Mouse (Mus musculus) kidney, postnatal 10 days (tissue): ENCODE results near the gene S100a10.
A peak's percentile ranks its signal among the peaks of the same experiment; 100 is the strongest.

Source experiments
- DNase-seq: peaks from one replicate; pipeline ENCODE4 v3.0.0; 2021; ENCODE audit warnings: mixed read lengths

Gene S100a10

GRCm38 (mm10) chr3:93547749-93548540 is 6.9 kb upstream of the S100a10 start:
- DNase-seq, result peak; percentile 58

DNA sequence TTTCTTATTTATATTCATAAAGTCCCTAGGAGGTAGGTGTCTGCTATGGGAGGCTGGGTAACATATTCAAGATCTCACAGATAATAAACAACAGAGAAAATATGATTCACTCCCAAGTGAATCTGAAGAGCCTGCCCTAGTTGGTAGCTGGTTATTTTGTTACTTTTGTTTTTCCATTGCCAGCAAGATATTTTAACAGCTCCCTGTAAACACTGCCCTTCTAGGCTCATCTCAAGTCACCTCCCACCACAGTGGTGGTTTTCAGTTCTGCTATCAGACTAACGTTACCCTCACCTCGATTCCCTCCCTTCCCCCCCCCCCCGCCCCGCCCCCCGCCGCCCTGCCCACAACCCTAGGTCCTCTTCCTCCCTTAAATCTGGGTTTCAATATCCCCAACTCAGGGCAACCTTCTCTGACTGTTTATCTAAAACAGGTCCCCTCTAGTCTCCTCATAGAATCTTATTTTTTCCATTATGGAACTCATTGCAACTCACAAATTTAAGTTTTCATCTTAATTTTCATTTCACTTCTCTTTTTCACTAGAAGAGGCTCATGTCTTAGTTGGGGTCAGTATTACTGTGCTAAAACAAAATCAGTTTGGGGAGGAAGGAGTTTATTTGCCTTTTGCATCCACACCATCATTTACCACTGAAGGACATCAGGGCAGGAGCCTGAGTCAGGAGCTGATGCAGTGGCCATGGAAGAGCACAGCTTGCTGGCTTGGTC is 6.2 kb upstream of the S100a10 start:
- no peak for DNase-seq

DNA sequence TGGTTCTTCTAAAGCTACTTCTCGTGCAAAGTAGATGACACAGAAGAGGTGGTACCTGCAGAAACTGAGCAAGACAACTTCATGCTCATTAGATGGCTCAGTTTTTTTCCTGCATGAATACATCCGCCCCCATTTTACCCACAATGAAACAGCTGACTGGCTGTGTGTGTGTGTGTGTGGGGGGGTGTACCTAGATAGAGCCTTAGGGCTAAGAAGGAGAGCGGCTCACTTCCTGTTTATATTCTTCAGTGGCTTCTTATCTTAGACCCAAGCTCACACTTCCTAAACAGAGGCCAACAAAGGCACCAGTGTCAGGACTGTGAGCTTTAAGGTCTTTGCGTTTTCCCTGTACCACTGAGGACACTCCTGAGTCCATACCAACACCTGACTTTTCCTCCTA is 4.9 kb upstream of the S100a10 start:
- no peak for DNase-seq

DNA sequence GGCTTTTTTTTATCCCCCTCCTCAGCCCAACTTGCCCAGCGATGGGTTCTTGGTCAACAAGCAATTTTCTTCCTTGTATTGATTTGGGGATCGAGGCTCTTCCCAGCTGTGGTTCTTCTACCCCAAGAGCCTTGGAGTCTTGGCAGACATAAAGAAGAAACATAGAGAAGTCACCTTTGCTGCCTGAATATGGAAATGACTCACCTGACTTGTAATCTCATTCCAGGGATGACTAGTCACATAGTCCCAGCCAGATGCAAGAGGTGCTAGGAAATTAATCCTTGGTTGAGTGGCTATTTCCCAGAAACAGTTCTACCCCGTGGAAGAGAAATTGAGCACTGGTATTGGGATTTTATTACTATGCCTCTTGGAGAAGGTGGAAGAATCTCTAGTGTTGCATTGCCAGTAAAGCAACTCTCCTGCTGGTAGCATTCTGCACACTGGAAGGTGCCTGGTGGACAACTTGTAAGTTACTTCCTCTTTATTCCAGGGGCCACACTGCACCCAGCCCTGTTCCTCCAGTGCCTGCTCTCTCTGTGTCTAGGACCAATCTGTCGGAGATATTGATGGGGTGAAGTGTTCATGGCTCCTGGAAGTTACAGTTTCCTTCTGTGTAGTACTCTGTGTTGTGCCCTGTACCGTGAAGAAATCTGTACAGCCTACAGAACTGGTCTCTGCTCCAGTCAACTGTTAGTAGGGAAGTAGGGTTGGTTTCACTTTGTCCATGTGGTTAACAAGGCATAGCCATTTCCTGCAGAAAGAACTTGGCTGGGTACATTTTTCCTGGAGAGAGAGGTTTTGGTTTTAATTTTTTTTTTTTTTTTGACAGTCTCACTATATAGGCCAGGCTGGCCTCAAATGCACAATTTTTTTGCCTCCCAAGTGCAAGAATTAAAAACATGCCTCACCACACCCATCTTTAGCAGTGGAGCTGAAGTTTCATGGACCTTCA is 2.7 kb upstream of the S100a10 start:
- no peak for DNase-seq

DNA sequence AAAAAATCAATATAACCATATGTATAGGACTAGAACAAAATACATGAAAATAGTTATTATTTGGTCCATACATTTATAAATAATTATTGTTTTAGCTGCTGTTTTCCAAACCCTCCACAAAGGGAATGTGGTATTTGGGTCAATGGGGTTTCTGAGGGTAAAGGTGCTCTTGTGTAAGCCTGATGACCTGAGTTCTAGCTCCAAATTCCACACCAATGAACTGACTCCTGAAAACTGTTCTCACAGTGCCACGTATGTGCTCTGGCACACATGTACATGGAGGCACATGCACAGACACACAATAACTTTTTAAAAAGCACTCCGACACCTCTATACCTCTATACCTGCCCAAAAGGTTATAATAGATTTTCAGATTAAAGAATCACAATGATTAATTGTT is 1.6 kb upstream of the S100a10 start:
- no peak for DNase-seq

DNA sequence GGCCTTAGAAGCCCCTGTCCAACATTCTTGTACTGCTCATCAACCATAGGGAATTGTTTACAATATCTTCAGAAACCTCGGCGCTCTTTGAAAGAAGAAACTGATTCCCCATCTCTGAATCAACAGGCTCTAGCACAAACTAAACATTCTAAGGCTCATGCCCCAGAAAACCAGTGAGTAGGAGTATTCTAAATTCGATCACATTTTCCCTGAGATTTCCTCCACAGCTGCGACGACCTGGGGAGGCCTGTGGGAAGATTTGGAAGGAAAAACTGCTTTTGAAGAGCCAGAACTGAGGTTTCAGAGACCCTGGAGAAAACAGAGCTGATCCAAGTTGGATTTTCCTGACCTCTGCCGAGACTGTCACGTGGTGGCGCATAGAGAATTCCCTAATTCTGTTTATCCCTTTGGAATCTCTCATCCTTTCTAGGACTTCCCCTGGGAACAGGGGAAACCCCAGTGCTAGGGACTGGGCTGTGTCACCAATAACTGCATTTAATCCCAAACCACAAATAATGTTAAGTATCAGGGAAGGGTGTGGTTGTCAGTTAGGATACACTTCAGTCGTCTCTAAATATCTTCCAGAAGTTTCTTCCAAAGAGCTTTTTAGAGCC is 1.0 kb upstream of the S100a10 start:
- DNase-seq, result peak; percentile 42

GRCm38 (mm10) chr3:93554379-93554980 is 400 bp upstream of the S100a10 start:
- peak; percentile 26 for DNase-seq

- peak; percentile 58 for DNase-seq
Measured at GRCm38 (mm10) chr3:93555878-93556254, 986 bp downstream of the S100a10 start.

DNA sequence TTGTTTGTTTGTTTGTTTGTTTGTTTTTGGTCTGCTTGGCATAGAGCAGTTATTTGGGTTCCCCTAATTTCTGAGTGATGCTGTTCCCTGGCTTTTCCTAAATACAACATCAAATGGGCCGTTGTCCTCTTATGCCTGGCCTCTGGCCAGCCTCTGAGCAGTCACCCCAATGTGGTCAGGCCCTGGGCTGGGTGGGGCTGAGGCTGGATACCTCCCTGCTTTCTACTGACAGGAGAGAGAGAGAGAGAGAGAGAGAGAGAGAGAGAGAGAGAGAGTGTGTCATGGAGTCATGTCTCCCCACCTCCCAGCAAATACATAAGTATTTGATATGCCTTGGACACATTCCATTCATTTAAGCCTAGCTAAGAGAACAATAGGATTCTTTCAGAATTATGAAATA is 1.7 kb downstream of the S100a10 start:
- DNase-seq, result no peak

- DNase-seq, result no peak
Measured at GRCm38 (mm10) chr3:93557471-93557870, 2.6 kb downstream of the S100a10 start.

DNA sequence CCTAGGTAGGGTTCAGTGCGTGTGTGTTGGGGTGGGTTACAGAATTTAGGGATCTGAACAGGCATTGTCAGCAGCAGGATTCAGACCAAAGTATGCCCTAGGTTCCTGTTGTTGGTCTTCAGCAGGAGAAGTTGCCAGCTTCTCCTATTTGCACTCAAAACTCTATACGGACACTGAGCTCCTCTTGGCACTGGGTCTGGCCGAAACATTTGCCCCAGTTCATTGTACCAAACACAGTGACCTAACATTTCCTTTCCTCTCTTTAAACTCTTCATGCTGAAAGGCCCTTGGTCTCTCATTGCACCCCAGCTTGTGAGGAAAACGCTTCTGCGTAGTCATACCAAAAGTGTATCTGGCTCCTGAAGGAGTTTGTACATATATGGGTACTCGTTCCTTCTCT is 5.1 kb downstream of the S100a10 start:
- DNase-seq, result no peak

- DNase-seq, result no peak
Measured at GRCm38 (mm10) chr3:93562372-93562771, 7.5 kb downstream of the S100a10 start.

DNA sequence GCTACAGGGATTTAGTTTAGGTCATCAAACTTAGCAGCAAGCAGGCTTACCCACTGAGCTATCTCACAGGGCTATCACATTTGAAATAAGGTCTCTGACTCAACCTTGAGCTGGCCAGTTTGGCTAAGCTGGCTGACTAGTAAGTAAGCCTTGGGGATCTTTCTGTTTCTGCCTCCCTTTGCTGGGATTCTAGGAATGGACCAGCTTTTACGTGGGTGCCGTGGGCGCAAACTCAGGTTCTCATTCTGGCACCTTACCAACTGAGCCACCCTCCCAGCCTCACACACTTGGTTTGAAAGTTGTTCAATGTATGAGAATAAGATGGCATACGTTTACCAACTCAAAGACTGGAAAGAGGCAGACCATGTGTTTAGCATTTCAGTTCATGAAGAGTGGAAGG is 8.3 kb downstream of the S100a10 start:
- no peak for DNase-seq

DNA sequence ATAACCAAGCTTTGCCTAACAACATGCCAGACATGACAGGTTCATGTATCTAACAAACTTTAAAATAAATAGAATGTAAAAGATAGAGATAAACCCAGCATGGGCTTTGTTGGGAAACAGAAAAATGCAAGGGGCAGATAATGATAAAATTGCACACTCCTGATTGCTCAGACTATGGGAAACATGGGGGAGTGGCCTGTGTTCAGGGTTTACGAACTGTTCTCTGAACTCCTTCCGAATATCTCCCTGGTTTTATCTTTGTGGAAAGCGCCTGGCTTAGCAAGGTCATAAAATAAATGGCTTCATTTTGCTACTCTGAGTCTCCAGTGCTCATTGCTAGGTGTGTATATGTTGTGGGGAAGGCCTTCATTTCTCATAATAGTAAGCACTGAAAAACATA is 12.0 kb downstream of the S100a10 start:
- no peak for DNase-seq

- no peak for DNase-seq
Measured at GRCm38 (mm10) chr3:93567721-93568120, 12.8 kb downstream of the S100a10 start.

DNA sequence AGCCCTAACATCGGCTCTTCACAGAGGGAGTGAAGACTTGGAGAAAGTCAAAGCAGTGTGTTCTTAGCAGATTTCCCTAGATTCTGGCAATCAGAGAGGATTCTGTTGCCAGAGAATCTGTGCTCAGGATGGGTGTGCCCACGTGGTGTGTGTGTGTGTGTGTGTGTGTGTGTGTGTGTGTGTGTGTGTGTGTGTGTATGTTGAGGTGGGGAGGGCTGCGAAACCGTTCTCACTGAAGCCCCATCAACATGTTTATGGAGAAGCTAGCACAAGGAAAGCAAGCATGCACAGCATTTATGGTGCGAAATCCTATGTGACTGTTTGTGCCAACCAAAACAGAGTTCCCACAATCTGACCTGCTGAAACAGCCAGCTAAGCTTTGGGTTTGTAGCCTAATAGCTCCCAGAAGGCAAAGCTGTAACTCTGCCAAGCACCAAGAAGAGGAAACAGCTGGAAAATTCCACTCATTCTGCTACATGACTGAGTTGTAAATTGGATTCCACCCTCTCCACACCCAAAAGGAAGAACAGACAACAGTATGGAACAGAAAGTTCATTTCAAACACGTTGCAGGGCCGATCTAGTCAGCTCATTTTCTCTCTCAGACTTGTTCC is 13.7 kb downstream of the S100a10 start:
- peak; percentile 79 for DNase-seq

- DNase-seq, result no peak
Measured at GRCm38 (mm10) chr3:93569046-93569445, 14.2 kb downstream of the S100a10 start.

- no peak for DNase-seq
Measured at GRCm38 (mm10) chr3:93572058-93572791, 17.3 kb downstream of the S100a10 start.

GRCm38 (mm10) chr3:93579317-93580038 is 24.6 kb downstream of the S100a10 start:
- peak; percentile 55 for DNase-seq

DNA sequence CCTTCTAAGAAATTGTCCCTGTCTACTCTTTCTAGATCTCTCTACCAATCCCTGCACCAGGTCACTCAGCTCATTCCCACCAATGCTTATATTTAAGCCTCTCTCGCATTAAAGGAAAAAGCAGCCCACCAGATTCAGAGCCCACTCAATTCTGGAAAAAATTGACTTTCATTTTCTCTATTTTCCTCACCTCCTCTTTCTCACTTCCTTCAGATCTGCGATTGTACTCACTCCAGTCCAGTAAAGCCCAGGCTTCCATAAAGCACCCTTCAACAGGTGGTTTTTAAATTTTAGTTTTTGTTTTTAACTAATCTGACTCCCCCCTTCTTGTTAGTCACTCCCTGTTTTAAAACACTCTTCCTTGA is 25.1 kb downstream of the S100a10 start:
- no peak for DNase-seq

DNA sequence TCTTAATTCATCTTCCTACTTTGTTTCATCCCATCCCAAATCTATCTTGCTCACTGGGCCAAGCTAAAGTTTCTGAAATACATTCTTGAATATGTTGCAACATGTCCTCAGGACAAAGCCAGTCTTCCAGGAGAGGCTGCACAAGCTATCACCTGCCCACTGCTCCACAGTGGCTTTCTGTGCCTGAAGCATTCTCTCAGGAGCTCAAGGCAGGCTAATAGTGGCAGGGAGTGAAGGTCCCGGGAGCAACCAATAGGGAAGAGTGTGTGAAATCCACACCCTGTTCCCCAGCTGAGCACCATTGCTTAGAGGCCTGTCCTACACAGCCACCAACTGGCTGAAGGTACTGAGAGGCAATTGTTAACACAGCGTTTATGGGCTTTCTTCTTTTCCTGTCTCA is 26.1 kb downstream of the S100a10 start:
- no peak for DNase-seq
